Mouse (Mus musculus): Measurements from ENCODE around the gene Vipr2.

Vipr2 gene

DNA sequence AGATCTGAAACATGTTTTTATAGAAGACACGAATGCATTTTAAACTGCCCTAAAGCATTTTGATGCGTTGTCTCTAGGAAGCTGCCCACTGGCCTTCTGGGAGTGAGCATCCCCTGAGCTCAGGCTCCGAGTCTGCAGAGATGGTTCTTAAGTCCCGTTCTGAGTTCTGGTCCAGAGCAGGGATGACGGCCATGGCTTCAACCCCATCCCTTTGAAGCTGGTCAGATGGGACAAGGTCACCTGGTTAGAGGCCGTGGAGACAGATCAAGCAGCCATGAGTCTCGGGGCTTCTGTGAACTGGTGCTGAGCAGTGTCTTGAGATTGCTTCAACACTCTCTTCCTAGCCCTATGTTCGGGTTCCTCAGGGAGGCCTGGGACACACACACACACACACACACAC lies 19.6 kb downstream of the Vipr2 start:
- DNase-seq (ENCODE audit: low spot score): no peak

DNA sequence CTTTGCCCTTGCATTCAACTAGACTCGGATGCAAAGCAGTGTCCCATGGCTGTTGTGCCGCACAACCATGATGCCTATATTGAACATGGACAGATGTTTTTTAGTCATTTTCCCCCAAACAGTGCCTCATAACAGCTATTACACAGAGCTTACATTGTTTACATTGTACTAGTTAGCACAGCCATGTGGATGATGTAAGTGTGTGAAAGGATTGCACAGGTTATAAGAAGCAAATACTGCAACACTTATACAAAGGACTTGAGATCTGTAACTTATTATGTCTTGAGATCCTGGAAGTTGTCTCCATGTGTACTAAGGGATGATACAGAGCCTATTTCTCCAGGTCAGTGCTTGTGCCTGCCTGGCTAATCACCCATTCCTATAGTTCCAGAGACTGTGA lies 24.4 kb downstream of the Vipr2 start:
- no peak for DNase-seq (ENCODE audit: low spot score)

DNA sequence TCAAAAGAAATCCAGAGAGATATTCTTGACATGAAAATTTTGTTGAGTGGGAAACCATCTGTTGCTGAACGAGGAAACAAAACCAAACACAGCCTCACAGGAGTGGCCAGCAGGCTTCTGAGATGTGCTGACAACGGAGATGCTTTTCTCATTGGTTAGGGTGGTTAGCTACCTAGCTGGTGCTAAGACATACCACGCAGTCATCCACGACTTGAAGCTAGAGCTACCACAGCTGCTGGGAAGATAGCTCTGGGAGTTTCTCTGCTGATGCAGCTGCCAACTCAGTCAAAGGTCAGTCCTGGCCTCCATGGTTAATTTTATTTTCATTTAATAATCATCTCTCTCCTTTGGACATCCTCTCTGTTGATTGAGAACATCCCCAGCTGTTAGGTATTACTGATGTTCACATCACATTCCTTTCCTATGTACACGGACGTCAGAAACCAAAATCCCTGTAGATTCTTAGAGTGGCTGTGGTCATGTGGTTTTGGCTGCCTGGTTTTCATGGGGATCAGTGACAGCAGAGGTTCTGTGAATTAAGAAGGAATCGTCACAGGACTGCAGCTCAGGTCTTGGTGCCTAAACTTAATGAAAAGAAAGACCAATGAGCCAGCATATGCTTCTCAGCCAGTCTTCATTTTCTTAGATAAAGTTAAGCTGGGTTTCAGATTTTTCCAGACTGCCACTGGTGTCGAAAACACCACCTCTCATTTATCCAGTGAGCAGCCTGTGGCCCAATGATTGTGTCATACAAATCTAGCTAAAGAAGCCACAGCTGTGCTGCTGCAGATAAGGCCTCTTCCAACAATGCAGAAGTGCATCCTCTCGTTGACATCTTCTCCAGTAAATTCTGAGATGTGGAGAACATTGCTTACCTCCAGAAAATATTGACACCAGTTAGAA lies 32.2 kb downstream of the Vipr2 start:
- DNase-seq (ENCODE audit: low spot score): no peak

DNA sequence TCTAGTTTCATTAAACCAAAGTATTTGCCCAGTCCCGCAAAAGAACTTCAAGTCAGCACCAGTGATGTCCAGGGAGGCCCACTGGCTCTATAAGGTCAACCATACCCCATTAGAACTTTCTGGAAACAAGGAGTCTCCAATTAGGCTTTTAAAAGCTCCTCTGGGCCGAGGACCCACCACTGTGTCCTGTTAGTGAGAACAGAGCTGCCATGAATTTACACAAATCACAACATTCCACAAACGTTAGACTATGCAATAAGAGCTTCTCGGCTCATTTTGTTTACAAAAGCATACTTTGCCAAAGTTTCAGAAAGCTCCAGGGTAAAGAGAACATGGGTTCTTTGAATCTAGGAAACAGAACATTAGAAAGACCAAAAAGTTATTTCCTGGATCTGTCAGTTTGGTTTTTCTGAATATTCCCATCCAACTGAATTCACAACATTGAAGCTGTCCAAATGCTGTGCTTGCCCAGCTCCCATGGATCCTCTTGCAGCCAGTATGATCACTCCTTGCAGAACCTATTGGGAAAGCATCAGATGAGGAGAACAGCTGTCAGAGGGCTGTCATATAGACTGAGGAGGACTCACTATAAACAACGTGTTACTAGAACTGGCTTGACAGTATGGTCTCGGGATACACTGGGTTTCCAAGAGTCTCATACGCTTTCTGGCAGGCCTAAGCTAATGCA lies 33.6 kb downstream of the Vipr2 start:
- no peak for DNase-seq (ENCODE audit: low spot score)

DNA sequence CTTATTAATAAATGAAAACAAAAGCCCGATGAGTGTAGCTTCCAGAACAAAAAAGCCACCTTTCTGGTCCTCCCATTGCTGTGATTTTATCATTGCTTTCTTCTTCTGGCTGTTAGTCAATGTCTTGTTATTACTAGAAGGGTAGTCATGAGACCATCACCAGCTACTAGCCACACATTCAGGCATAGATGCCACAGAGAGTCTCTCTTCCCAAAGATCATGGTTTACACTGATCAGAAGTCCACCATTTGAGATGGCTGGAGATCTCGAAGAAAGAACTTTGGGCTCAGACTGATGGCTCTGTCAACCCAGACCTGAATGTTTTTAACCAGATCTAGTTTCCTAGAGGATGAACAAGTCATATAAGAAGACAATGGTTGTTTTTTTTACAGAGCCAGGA lies 38.3 kb downstream of the Vipr2 start:
- DNase-seq (ENCODE audit: low spot score): no peak

DNA sequence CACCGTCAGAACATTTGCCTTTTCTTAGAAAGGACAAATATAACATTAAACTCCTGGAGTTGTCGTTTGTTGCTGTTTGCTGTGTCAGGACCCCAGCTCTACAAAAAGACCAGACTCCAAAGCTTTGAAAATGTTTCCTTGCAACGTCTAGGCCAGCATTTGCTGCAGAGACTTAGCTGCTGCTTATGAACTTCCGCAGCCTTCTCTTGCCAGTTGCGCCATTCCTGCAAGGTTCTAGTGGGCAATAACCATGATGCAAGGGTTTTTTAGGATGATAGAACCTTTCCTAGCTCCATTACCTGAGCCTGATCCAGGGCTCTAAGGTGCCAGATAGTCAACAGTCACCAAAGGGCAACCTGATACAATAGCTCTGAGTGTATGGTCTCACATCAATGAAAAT lies 38.9 kb downstream of the Vipr2 start:
- DNase-seq (ENCODE audit: low spot score): no peak

DNA sequence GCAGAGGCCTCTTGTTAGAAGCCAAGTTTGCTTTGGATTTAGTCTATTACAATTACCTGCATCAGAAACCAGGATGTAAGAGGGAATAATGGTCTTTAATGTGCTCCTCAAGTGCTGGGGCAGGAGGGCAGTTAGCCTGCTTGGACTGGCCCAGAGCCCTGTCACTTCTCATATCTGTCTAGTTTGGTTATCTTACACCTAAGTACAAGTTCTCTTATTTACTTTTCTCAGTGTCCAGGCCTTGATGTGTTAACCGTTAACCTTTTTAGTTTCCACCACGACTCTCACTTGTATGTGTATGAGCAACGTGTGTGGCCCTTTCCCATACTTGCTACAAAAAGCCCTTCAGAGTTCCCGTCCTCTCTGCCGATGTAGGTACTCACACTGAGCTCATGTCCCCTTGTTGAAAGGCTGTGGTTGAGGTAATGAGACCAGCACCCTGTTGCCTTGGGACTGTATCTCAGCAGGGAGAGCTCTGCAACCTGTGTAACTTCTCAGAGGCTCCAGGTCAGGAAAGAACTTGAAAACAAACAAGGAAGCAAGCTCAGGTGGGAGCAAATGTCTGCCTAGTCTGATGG lies 39.9 kb downstream of the Vipr2 start:
- DNase-seq (ENCODE audit: low spot score): no peak

DNA sequence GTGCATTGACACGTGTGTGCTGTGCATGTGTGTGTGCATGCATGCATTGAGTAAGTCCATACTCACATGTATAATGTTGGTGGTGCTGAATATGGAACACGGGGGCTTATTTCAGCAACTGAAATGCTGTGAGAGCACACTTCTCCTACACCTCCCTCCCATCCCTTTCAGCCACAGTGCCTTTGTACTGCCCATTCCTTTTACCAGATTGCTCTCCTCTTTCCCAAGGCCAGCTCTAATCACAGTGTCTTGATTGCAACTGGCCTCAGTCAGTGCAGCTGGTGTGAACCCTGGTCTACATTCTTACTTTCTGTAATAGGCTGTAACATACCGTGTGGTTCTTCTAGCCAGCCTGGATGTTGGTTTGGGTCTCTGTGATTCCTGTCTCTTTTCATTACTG lies 41.5 kb downstream of the Vipr2 start:
- DNase-seq (ENCODE audit: low spot score): no peak

DNA sequence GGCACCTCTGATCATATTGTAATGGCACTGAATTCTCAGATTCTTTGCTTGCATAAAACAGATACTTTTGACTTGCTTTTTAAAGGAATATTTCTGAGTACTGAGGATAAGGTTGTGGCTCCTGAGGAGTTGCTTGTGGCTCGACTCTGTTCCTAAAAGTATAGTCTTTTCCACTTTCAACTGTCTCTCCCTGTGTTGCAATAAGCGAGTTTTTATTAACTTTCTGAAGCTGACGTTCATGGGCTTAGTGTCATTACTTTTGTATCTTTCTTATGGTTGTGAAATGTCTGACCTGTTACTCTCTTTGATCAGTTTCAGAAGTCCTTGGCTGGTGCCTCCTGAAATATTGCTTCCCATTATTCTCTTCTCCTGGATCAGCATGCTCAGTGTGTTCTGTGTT lies 46.3 kb downstream of the Vipr2 start:
- no peak for DNase-seq (ENCODE audit: low spot score)

DNA sequence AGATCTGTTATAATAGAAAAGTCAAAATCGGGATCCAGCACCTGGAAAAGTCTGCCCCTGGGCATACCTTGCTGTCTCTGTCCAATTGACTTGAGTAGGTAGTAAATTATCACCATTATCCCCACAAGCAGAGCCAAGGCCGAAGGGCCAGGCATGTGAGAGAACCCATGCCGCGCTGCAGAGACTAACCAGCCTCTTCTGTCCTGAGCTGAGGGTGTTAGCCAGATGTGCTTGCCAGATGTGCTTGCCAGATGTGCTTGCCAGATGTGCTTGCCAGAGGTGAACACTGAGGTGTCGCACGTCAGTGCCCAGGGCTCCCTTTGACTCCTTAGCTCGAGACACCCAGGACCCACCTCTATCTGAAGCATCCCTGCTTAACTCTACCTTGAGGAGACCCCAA lies 53.4 kb downstream of the Vipr2 start:
- DNase-seq (ENCODE audit: low spot score): no peak

DNA sequence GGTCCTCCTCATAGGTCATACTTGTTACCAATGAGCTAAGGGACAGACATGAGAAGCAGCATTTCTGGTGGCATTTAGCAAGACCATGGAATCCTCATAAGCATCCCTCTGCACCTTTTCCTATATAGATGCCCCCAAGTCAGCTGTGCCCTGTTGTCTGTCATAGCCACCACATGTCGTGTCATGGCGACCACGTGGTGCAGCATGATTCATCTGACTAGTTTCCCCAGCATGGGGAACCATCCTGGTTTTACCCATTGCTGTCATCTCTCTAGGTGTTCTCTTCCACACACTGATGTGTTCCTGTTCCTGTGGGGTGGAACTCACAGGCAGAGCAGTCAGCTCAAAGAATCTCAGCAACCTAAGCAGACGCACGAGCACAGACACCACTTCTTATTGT lies 55.4 kb downstream of the Vipr2 start:
- DNase-seq (ENCODE audit: low spot score): no peak

DNA sequence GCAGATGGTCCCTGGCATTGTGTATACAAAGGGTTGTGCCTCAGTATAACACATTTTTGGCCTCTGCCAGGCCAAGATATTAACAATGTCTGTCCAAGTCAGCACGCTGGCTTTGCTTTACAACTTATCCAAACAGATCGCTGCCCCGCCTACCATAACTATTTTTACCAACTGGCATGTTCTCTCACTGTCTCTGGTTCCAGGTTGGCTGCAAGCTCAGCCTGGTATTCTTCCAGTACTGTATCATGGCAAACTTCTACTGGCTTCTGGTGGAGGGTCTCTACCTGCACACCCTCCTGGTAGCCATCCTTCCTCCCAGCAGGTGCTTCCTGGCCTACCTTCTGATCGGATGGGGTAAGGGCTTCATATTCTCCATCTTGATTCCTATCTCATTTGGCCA lies 58.4 kb downstream of the Vipr2 start:
- no peak for DNase-seq (ENCODE audit: low spot score)

DNA sequence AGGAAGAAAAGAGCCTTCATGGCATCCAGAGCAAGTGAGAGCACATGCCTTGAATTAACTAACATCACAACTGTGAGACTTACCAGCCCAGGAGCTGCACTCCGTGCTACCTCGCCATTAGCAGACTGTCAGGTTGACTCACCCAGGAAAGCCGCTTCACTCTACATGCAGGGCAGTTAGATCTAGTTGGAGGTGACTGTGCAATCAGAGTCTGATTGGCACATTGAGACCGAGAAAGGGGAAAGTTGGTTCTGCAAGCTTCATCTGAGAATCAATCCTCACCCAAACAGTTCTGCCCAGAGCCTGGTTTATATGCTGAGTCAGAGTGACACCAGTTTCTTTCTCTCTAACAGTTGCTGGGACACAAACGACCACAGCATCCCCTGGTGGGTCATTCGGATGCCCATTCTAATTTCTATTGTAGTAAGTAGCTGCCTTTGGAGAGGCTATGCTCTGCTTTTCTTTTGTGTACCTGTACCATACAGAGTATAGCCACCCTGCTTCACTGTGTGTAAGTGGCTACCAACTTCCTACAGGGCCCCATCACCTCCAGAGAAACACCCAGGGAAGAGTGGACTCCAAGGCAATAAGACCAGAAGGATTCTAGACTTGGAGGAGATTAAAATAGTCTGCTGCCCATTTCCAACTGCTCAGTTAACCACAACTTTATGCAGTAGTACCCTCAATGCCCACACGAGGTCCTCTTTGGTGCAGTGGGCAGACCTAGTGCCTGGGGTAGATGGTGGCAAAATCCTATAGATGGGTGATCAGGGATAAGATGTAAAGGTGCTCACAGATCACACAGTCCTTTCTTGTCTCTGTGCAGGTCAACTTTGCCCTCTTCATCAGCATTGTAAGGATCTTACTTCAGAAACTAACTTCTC lies 61.0 kb downstream of the Vipr2 start:
- DNase-seq (ENCODE audit: low spot score): no peak

DNA sequence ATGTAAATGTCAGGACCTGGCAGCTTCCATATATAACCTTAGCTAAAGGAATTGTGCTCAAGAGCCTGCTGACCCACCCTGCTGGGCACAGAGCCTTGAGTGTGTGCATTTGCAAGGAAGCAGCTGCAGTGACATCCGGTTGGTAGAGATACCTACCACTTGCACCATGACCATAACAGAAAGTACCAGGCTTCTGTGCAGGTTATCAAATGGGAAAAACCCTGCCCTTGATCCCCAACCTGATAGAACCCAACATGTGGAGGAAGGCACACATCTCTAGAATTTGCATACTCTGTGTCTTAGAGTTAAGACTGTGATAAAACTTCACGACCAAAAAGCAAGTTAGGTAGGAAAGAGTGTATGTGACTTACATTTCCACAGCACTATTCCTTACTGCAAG lies 63.1 kb downstream of the Vipr2 start:
- no peak for DNase-seq (ENCODE audit: low spot score)

DNA sequence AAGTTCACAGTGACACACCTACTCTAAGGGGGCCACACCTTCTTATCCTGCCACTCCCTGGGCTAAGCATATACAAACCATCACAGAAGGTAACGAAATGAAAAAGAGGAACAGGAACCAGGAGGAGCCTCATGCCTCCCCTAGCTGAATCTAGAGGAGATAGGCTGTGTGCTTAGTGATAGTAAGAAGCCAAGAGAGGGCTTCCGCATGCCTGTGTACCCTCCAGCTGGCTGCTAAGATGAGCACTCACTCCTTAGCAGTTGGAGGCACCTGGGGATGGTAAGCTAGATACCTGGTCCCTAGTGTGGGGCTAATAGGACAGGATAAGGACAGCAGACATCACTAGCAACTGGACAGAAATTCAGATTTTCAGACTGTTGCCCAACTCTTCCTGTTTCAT lies 64.3 kb downstream of the Vipr2 start:
- DNase-seq (ENCODE audit: low spot score): no peak

DNA sequence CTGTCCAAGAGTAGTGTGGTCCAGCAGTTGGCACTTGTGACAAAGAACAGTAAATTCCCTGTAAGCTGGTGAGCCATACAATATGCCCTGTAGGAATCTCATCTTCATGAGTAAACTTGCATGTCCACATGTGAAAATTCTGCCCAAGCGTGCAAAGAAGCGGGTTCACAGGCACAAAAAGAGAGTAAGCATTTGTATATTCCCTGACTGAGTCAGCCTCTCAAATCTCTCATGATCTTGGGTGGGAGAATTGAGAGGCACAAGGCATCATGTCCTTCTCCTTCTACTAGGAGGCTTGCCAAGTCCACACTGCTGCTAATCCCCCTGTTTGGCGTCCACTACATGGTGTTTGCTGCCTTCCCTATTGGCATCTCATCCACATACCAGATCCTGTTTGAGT lies 64.9 kb downstream of the Vipr2 start:
- DNase-seq (ENCODE audit: low spot score): no peak

DNA sequence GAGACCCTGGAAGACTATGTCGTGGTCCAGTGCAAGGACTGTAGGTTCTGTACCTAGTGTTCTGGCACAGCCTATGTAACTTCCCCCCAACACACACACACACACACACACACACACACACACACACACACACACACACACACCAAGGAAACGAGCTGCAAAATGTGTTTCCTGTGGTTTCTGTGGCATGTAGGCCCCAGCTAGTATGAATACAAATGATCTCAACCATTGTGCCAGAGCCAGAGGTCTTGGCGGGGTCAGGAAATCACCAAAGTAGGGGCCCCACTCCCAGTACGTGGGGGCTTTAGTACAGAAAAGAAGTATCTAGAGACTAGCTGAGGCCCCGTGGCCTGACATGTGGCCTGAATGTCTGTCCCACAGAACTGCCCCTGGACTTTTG lies 67.7 kb downstream of the Vipr2 start:
- DNase-seq (ENCODE audit: low spot score): no peak

DNA sequence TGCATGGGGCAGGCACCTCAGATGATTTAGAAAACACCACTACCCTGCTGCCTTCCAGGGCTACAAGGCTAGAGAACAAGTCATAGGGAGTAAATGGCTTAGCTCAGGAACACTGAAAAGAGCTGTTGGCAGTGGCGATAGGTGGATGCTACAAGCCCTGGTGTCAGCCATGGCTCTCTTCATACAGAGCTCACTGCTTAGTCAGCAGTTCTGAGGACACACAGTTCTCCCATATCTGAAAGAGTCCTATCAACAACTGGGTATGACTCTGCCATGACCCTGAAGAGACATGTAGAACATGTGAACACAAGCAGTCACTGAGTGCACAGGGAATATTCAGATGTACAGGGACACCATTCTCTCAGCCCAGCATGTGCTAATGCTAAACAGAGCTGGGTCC lies 68.2 kb downstream of the Vipr2 start:
- DNase-seq (ENCODE audit: low spot score): no peak

DNA sequence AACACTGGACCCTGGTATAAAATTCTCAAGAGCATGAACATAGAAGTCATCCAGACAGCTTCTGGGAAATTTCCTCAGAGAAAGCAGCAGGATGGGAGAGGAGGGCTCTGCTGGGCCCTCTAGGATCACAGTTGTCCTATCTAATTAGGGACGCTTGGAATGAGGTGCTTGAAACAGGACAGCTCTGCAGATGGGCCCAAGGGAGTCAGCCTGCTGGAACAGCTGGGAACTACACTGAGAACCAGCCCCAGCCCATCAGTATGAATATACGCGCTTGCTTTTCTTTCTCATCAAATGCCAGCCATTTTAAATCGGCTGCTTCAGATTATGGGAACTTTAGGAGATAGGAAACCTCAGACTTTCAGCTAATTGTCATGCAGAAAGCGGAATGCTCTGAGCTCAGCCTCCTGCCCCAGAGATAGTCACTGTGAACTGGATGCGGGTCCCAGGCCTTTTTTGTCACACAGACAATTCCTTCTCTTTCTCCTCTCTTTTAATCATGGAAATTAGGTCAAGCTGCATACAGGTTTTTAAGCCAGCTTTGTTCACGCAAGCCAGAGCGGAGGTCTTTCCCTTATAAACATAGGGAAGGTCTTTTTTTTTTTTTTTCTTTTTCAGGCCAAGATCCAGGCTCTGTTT lies 69.6 kb downstream of the Vipr2 start:
- no peak for DNase-seq (ENCODE audit: low spot score)

DNA sequence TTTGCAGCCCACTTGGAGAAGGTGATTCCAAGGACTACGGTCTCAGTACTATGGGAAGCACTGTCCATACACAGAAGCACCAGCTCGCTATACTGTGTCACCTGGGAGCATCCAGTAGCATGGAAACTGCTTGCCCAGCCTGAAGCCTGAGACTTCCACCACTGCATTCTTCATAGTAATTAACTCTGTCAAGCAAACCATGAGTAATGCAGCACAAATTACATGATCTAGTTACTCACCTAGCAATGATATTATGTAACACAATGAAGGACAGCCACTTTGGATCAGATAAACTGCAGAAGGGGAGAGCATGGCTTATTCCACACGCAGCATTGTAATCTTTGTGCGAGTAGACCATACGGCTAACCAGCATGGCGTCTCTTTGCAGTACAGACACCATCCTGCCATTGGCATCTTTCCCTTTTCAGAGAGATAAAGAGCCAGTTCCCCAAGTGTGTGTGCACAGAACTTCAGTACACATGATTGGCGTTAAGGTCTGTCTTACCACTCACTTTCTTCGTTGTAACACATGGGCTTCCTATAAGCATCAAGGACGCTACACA lies 75.4 kb downstream of the Vipr2 start:
- DNase-seq (ENCODE audit: low spot score): no peak

DNA sequence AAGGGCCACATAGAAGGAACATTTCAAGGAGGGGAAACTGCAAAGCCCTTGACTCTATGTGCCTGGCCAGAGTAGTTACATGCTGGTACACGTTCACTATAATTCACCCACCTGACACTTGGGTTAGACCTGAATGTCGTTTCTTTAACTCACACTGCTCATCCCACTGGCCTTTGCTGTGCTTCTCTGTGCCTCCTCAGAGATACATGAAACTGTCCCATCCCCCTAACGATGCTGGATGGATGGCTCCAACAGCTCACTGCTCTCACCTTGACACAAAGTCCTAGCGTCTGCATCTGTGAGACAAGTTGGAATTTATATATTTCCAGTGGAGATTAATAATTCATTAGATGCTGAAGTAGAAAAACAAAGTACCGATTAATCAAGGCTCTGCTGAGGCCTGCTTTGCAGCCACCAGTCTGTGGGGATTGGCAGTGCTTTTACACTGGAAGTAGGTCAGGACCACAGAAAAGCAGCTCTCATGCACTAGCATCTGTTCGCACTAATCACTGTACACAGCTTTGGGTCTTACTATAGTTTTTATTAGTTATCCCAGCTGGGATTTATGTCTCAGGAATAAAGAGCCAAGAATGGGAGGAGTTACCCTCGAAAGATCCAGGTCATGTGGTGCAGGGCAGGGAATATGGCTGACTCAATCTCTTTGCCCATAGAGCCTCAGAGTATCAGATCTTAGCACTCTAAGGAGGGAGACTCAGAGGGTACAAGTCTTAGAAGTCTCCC lies 79.4 kb downstream of the Vipr2 start:
- DNase-seq (ENCODE audit: low spot score): no peak

All from ovary, postnatal 10 days (tissue).